Mouse (Mus musculus) limb, embryonic 11.5 days (tissue): ENCODE measurements at regions not wholly inside any gene's neighbourhood (a gene's known extent, or its start where the extent isn't known, plus 50 kb on each side); places are given as distances from the start of the nearest gene placed in this dataset.

Experiments used
- ATAC-seq: fragments of 200-750 bp; cut with Nextera tagmentation; 2 replicates; pipeline ENCODE4 v1.8.0; 2017; ENCODE audit warnings: low read depth; ENCODE audit not compliant: insufficient number of reproducible peaks, low FRiP score, low TSS enrichment
- DNase-seq: peaks from one replicate; pipeline ENCODE4 v3.0.0-alpha.2; 2015; ENCODE audit warnings: low spot score
- H3K27ac ChIP-seq: fragments of 300-500 bp; sonication (generic); replicated peaks from 2 replicates; pipeline ENCODE4 v1.5.1; 2014; ENCODE audit warnings: low read depth, mild to moderate bottlenecking, low read length
- H3K27me3 ChIP-seq: fragments of 300-500 bp; sonication (generic); 2 replicates; pipeline ENCODE4 v1.6.1; 2014; ENCODE audit warnings: mild to moderate bottlenecking, low read length, mixed read lengths; ENCODE audit not compliant: control insufficient read depth, insufficient read depth
- H3K36me3 ChIP-seq: fragments of 300-500 bp; sonication (generic); 2 replicates; pipeline ENCODE4 v1.6.1; 2014; ENCODE audit warnings: mild to moderate bottlenecking, low read length, moderate library complexity, mixed read lengths; ENCODE audit not compliant: control insufficient read depth, insufficient read depth
- H3K4me1 ChIP-seq: fragments of 300-500 bp; sonication (generic); 2 replicates; pipeline ENCODE4 v1.6.1; 2014; ENCODE audit warnings: low read length, mixed read lengths; ENCODE audit not compliant: control insufficient read depth, insufficient read depth
- H3K4me2 ChIP-seq: fragments of 300-500 bp; sonication (generic); 2 replicates; pipeline ENCODE4 v1.6.1; 2014; ENCODE audit warnings: low read depth, mild to moderate bottlenecking, moderate library complexity; ENCODE audit not compliant: severe bottlenecking
- H3K4me3 ChIP-seq: fragments of 300-500 bp; sonication (generic); 2 replicates; pipeline ENCODE4 v1.5.1; 2014; ENCODE audit warnings: low read depth, low read length
- H3K9ac ChIP-seq: fragments of 300-500 bp; sonication (generic); 2 replicates; pipeline ENCODE4 v1.6.1; 2014; ENCODE audit warnings: mild to moderate bottlenecking, low read length
- H3K9me3 ChIP-seq: fragments of 300-500 bp; sonication (generic); 2 replicates; pipeline ENCODE4 v1.6.1; 2016; ENCODE audit warnings: low read length; ENCODE audit not compliant: control insufficient read depth
- WGBS: fragments of 180-500 bp; shearing (Covaris S2); extraction: QIAGEN DNeasy Blood & Tissue Kit; methylation state at CpG from one replicate; pipeline ENCODE4 v1.1.7; 2014; 5-methylcytosine and 5-hydroxymethylcytosine counted together

- no peaks in the 10 kb centered on the region for H3K36me3 ChIP-seq
- no peak for ATAC-seq
- no peak overlapping the region for H3K9ac ChIP-seq
- H3K4me3 ChIP-seq: no peak overlapping the region
- H3K4me2 ChIP-seq: no peak overlapping the region
- H3K27ac ChIP-seq: no peak overlapping the region
- no peaks in the 10 kb centered on the region for H3K9me3 ChIP-seq
- H3K4me1 ChIP-seq: no peaks in the 10 kb centered on the region
- no peaks in the 10 kb centered on the region for H3K27me3 ChIP-seq
- DNase-seq: no peak
- WGBS: 78% methylated on average over 3 of the region's 3 CpGs
Observed at GRCm38 (mm10) chr12:39123391-39124095, 344.4 kb downstream of the Etv1 start.

GRCm38 (mm10) chr12:39154689-39155088 lies 375.5 kb downstream of the Etv1 start:
- no peak for DNase-seq
- Histone ChIP-seq H3K9ac (no peak overlapping the region), H3K36me3 (no peaks in the 10 kb centered on the region), H3K27me3 (no peaks in the 10 kb centered on the region), H3K9me3 (no peaks in the 10 kb centered on the region), H3K27ac (no peak overlapping the region), H3K4me3 (no peak overlapping the region), H3K4me1 (no peaks in the 10 kb centered on the region), H3K4me2 (no peak overlapping the region)
- ATAC-seq: no peak
- WGBS: 77% methylated on average over 6 of the region's 6 CpGs

- no peaks in the 10 kb centered on the region for H3K4me1 ChIP-seq
- no peak overlapping the region for H3K27ac ChIP-seq
- H3K4me2 ChIP-seq: no peak overlapping the region
- H3K9me3 ChIP-seq: no peaks in the 10 kb centered on the region
- ATAC-seq (no peak), DNase-seq (no peak)
- WGBS: 69% methylated on average over 4 of the region's 4 CpGs
- no peak overlapping the region for H3K4me3 ChIP-seq
- H3K36me3 ChIP-seq: no peaks in the 10 kb centered on the region
- no peak overlapping the region for H3K9ac ChIP-seq
- no peaks in the 10 kb centered on the region for H3K27me3 ChIP-seq
Observed at GRCm38 (mm10) chr12:39176958-39177357, 397.8 kb downstream of the Etv1 start.

- no peaks in the 10 kb centered on the region for H3K36me3 ChIP-seq
- no peak overlapping the region for H3K9ac ChIP-seq
- 60% methylated on average over 4 of the region's 4 CpGs for WGBS
- no peak overlapping the region for H3K27ac ChIP-seq
- no peaks in the 10 kb centered on the region for H3K4me1 ChIP-seq
- no peaks in the 10 kb centered on the region for H3K9me3 ChIP-seq
- no peak overlapping the region for H3K4me2 ChIP-seq
- DNase-seq (no peak), ATAC-seq (no peak)
- no peaks in the 10 kb centered on the region for H3K27me3 ChIP-seq
- H3K4me3 ChIP-seq: no peak overlapping the region
Observed at GRCm38 (mm10) chr12:39224073-39224472, 444.9 kb downstream of the Etv1 start.

- H3K4me1 ChIP-seq: no peaks in the 10 kb centered on the region
- no peaks in the 10 kb centered on the region for H3K27me3 ChIP-seq
- no peak overlapping the region for H3K4me2 ChIP-seq
- ATAC-seq (no peak), DNase-seq (no peak)
- no peak overlapping the region for H3K9ac ChIP-seq
- no peak overlapping the region for H3K27ac ChIP-seq
- no peaks in the 10 kb centered on the region for H3K9me3 ChIP-seq
- H3K4me3 ChIP-seq: no peak overlapping the region
- H3K36me3 ChIP-seq: no peaks in the 10 kb centered on the region
- 71% methylated on average over 6 of the region's 6 CpGs for WGBS
Observed at GRCm38 (mm10) chr12:39256605-39257004, 477.4 kb downstream of the Etv1 start.

GRCm38 (mm10) chr12:39257571-39257970 lies 478.4 kb downstream of the Etv1 start:
- no peak overlapping the region for H3K27ac ChIP-seq
- H3K4me1 ChIP-seq: no peaks in the 10 kb centered on the region
- H3K9me3 ChIP-seq: no peaks in the 10 kb centered on the region
- 74% methylated on average over 1 of the region's 1 CpGs for WGBS
- H3K4me3 ChIP-seq: no peak overlapping the region
- H3K36me3 ChIP-seq: no peaks in the 10 kb centered on the region
- H3K27me3 ChIP-seq: no peaks in the 10 kb centered on the region
- H3K4me2 ChIP-seq: no peak overlapping the region
- DNase-seq (no peak), ATAC-seq (no peak)
- H3K9ac ChIP-seq: no peak overlapping the region

- no peak overlapping the region for H3K4me2 ChIP-seq
- H3K4me3 ChIP-seq: no peak overlapping the region
- no peaks in the 10 kb centered on the region for H3K4me1 ChIP-seq
- no peaks in the 10 kb centered on the region for H3K9me3 ChIP-seq
- no peak overlapping the region for H3K9ac ChIP-seq
- DNase-seq (no peak), ATAC-seq (no peak)
- no peaks in the 10 kb centered on the region for H3K27me3 ChIP-seq
- 75% methylated on average over 2 of the region's 2 CpGs for WGBS
- no peaks in the 10 kb centered on the region for H3K36me3 ChIP-seq
- no peak overlapping the region for H3K27ac ChIP-seq
Observed at GRCm38 (mm10) chr12:39289676-39290075, 510.5 kb downstream of the Etv1 start.

- H3K4me3 ChIP-seq: no peak overlapping the region
- H3K9me3 ChIP-seq: no peaks in the 10 kb centered on the region
- 38% methylated on average over 13 of the region's 13 CpGs for WGBS
- 0 out of 2 replicates have a peak, but pooled peaks cover 2% of the 10 kb centered on the region for H3K4me1 ChIP-seq
- ATAC-seq (no peak), DNase-seq (no peak)
- H3K27ac ChIP-seq: no peak overlapping the region
- no peaks in the 10 kb centered on the region for H3K27me3 ChIP-seq
- H3K36me3 ChIP-seq: no peaks in the 10 kb centered on the region
- H3K9ac ChIP-seq: no peak overlapping the region
- H3K4me2 ChIP-seq: no peak overlapping the region
Observed at GRCm38 (mm10) chr12:39301351-39302212, 522.4 kb downstream of the Etv1 start.
